Mouse (Mus musculus) neural tube, embryonic 13.5 days (tissue): ENCODE results near the gene Dnase2a. TPM values are rescaled to one million over a fixed set of nuclear protein-coding genes. Genes with fewer than 3 reads are reported as not detected.

Experiments used
- ATAC-seq: fragments of 200-750 bp; cut with Nextera tagmentation; 2 replicates; pipeline ENCODE4 v1.8.0; 2017; ENCODE audit warnings: low read depth, mild to moderate bottlenecking, moderate TSS enrichment, moderate library complexity
- H3K27ac ChIP-seq: fragments of 300-500 bp; sonication (generic); replicated peaks from 2 replicates; pipeline ENCODE4 v1.5.1; 2015; ENCODE audit warnings: moderate library complexity, mild to moderate bottlenecking, inconsistent platforms
- H3K27me3 ChIP-seq: fragments of 300-500 bp; sonication (generic); 2 replicates; pipeline ENCODE4 v1.6.1; 2015; ENCODE audit warnings: mild to moderate bottlenecking, inconsistent platforms
- H3K36me3 ChIP-seq: fragments of 300-500 bp; sonication (generic); 2 replicates; pipeline ENCODE4 v1.6.1; 2015; ENCODE audit warnings: mild to moderate bottlenecking, inconsistent platforms
- H3K4me1 ChIP-seq: fragments of 300-500 bp; sonication (generic); replicated peaks from 2 replicates; pipeline ENCODE4 v1.6.1; 2015; ENCODE audit warnings: inconsistent platforms
- H3K4me2 ChIP-seq: fragments of 300-500 bp; sonication (generic); 2 replicates; pipeline ENCODE4 v1.6.1; 2015; ENCODE audit warnings: inconsistent platforms, mild to moderate bottlenecking, moderate library complexity
- H3K4me3 ChIP-seq: fragments of 300-500 bp; sonication (generic); 2 replicates; pipeline ENCODE4 v1.5.1; 2015; ENCODE audit warnings: mild to moderate bottlenecking, inconsistent platforms
- H3K9ac ChIP-seq: fragments of 300-500 bp; sonication (generic); 2 replicates; pipeline ENCODE4 v1.6.1; 2015; ENCODE audit warnings: moderate library complexity, mild to moderate bottlenecking, inconsistent platforms
- H3K9me3 ChIP-seq: fragments of 300-500 bp; sonication (generic); 2 replicates; pipeline ENCODE4 v1.6.1; 2016; ENCODE audit warnings: inconsistent platforms
- WGBS: fragments of 180-500 bp; shearing (Covaris S2); methylation state at CpG from one replicate; pipeline ENCODE4 v1.1.7; 2015; 5-methylcytosine and 5-hydroxymethylcytosine counted together
- polyA plus RNA-seq: library from polyadenylated mRNA; unstranded; fragments of >200 nt; fragmentation: Nextera tagmentation; extraction: Ambion mirVana; gene quantifications from 2 replicates; pipeline ENCODE4 v1.2.1, GENCODE M21; 2015

Gene Dnase2a
- polyA plus RNA-seq, 1 experiment from 2014 or later: 4.5 TPM

- peak overlapping the region; percentile 52 for H3K4me2 ChIP-seq
- peak; percentile 60; the same call in 1 of the 2 replicates for ATAC-seq
- H3K4me3 ChIP-seq: peak overlapping the region; percentile 27
- peaks cover 79% of the 10 kb centered on the region for H3K36me3 ChIP-seq
- H3K9me3 ChIP-seq: no peaks in the 10 kb centered on the region
- 4% methylated on average over 48 of the region's 52 CpGs for WGBS
- H3K27ac ChIP-seq: no peak overlapping the region
- peak overlapping the region; percentile 50 for H3K9ac ChIP-seq
- H3K4me1 ChIP-seq: peaks cover 14% of the 10 kb centered on the region
- peaks cover 50% of the 10 kb centered on the region for H3K27me3 ChIP-seq
Measured at GRCm38 (mm10) chr8:84928456-84929306, 20.3 kb downstream of the Dnase2a start.

- Histone ChIP-seq H3K4me3 (no peak overlapping the region), H3K27me3 (peaks cover 56% of the 10 kb centered on the region), H3K9ac (no peak overlapping the region), H3K4me2 (no peak overlapping the region), H3K4me1 (peaks cover 33% of the 10 kb centered on the region), H3K27ac (no peak overlapping the region), H3K9me3 (no peaks in the 10 kb centered on the region), H3K36me3 (peaks cover 60% of the 10 kb centered on the region)
- WGBS: 85% methylated on average over 13 of the region's 13 CpGs
- no peak for ATAC-seq
Measured at GRCm38 (mm10) chr8:84930582-84930981, 22.2 kb downstream of the Dnase2a start.

- no peaks in the 10 kb centered on the region for H3K9me3 ChIP-seq
- peaks cover 33% of the 10 kb centered on the region for H3K36me3 ChIP-seq
- peaks cover 59% of the 10 kb centered on the region for H3K27me3 ChIP-seq
- H3K4me2 ChIP-seq: peak overlapping the region; percentile 90
- WGBS: 81% methylated on average over 16 of the region's 16 CpGs
- peak overlapping the region; percentile 94 for H3K9ac ChIP-seq
- no peak for ATAC-seq
- H3K4me1 ChIP-seq: peaks cover 43% of the 10 kb centered on the region
- H3K27ac ChIP-seq: no peak overlapping the region
- H3K4me3 ChIP-seq: peak overlapping the region; percentile 73
Measured at GRCm38 (mm10) chr8:84933767-84934559, 25.6 kb downstream of the Dnase2a start.

- Histone ChIP-seq H3K4me1 (peaks cover 37% of the 10 kb centered on the region), H3K36me3 (peaks cover 30% of the 10 kb centered on the region), H3K27me3 (peaks cover 58% of the 10 kb centered on the region), H3K4me2 (peak overlapping the region; percentile 90), H3K27ac (peak overlapping the region; percentile 98), H3K9ac (peak overlapping the region; percentile 94), H3K9me3 (no peaks in the 10 kb centered on the region), H3K4me3 (peak overlapping the region; percentile 73)
- peak; percentile 72 for ATAC-seq
- WGBS: under 1% methylated on average over 15 of the region's 15 CpGs
Measured at GRCm38 (mm10) chr8:84934860-84935259, 26.5 kb downstream of the Dnase2a start.

GRCm38 (mm10) chr8:84935489-84935888 is 27.1 kb downstream of the Dnase2a start:
- Histone ChIP-seq H3K27ac (peak overlapping the region; percentile 98), H3K9ac (peak overlapping the region; percentile 94), H3K4me1 (peaks cover 37% of the 10 kb centered on the region), H3K9me3 (no peaks in the 10 kb centered on the region), H3K4me2 (peak overlapping the region; percentile 90), H3K4me3 (peak overlapping the region; percentile 73), H3K27me3 (peaks cover 55% of the 10 kb centered on the region), H3K36me3 (peaks cover 24% of the 10 kb centered on the region)
- peak; percentile 36; the same call in 1 of the 2 replicates for ATAC-seq
- WGBS: 4% methylated on average over 14 of the region's 14 CpGs

- 19% methylated on average over 23 of the region's 23 CpGs for WGBS
Measured at GRCm38 (mm10) chr8:84936041-84936961, 27.9 kb downstream of the Dnase2a start.

GRCm38 (mm10) chr8:84936962-84937546 is 28.7 kb downstream of the Dnase2a start, which contains the start of gene Mast1:
TSS of gene Mast1 (minus strand) at chr8:84937359.
- peak; percentile 55 for ATAC-seq
- under 1% methylated on average over 50 of the region's 50 CpGs for WGBS
- Histone ChIP-seq H3K9ac (peak within 1 kb of the TSS; percentile 94), H3K36me3 (peaks cover 9% of the 10 kb centered on the region), H3K9me3 (no peaks in the 10 kb centered on the region), H3K4me1 (peaks cover 37% of the 10 kb centered on the region), H3K27me3 (peaks cover 53% of the 10 kb centered on the region), H3K27ac (peak within 1 kb of the TSS; percentile 98), H3K4me2 (peak within 1 kb of the TSS; percentile 90), H3K4me3 (peak within 1 kb of the TSS; percentile 73)

More at GRCm38 (mm10) chr8:84936041-84936961, 27.9 kb downstream of the Dnase2a start:
- no peaks in the 10 kb centered on the region for H3K9me3 ChIP-seq
- H3K4me2 ChIP-seq: peak overlapping the region; percentile 90
- ATAC-seq: peak; percentile 55
- peak overlapping the region; percentile 73 for H3K4me3 ChIP-seq
- peak overlapping the region; percentile 98 for H3K27ac ChIP-seq
- H3K4me1 ChIP-seq: peaks cover 37% of the 10 kb centered on the region
- H3K36me3 ChIP-seq: peaks cover 16% of the 10 kb centered on the region
- H3K27me3 ChIP-seq: peaks cover 57% of the 10 kb centered on the region
- H3K9ac ChIP-seq: peak overlapping the region; percentile 94

GRCm38 (mm10) chr8:84937620-84938485 is 29.5 kb downstream of the Dnase2a start:
- H3K4me1 ChIP-seq: peaks cover 37% of the 10 kb centered on the region
- peak overlapping the region; percentile 90 for H3K4me2 ChIP-seq
- peaks cover 51% of the 10 kb centered on the region for H3K27me3 ChIP-seq
- no peaks in the 10 kb centered on the region for H3K9me3 ChIP-seq
- H3K27ac ChIP-seq: peak overlapping the region; percentile 40; the same call in 1 of the 2 replicates
- peak overlapping the region; percentile 73 for H3K4me3 ChIP-seq
- H3K36me3 ChIP-seq: peaks cover under 1% of the 10 kb centered on the region
- no peak for ATAC-seq
- peak overlapping the region; percentile 94; the same call in 1 of the 2 replicates for H3K9ac ChIP-seq
- WGBS: 64% methylated on average over 13 of the region's 13 CpGs

- WGBS: 20% methylated on average over 4 of the region's 4 CpGs
Measured at GRCm38 (mm10) chr8:84943699-84944098, 35.3 kb downstream of the Dnase2a start.

GRCm38 (mm10) chr8:84944478-84945160 is 36.3 kb downstream of the Dnase2a start:
- Histone ChIP-seq H3K4me3 (peak overlapping the region; percentile 56), H3K9ac (peak overlapping the region; percentile 73), H3K27ac (no peak overlapping the region), H3K36me3 (no peaks in the 10 kb centered on the region), H3K4me2 (peak overlapping the region; percentile 67), H3K9me3 (no peaks in the 10 kb centered on the region), H3K4me1 (peaks cover 37% of the 10 kb centered on the region), H3K27me3 (peaks cover 74% of the 10 kb centered on the region)
- WGBS: under 1% methylated on average over 26 of the region's 26 CpGs
- ATAC-seq: no peak

More at GRCm38 (mm10) chr8:84943699-84944098, 35.3 kb downstream of the Dnase2a start:
- peak overlapping the region; percentile 56; the same call in 1 of the 2 replicates for H3K4me3 ChIP-seq
- H3K9ac ChIP-seq: no peak overlapping the region
- ATAC-seq: no peak
- no peaks in the 10 kb centered on the region for H3K36me3 ChIP-seq
- H3K9me3 ChIP-seq: no peaks in the 10 kb centered on the region
- peaks cover 37% of the 10 kb centered on the region for H3K4me1 ChIP-seq
- no peak overlapping the region for H3K27ac ChIP-seq
- peaks cover 76% of the 10 kb centered on the region for H3K27me3 ChIP-seq
- peak overlapping the region; percentile 67; the same call in 1 of the 2 replicates for H3K4me2 ChIP-seq
